Mouse (Mus musculus) stomach, embryonic 14.5 days (tissue): ENCODE measurements at regions not wholly inside any gene's neighbourhood (a gene's known extent, or its start where the extent isn't known, plus 50 kb on each side); places are given as distances from the start of the nearest gene placed in this dataset.
A peak's percentile ranks its signal among the peaks of the same experiment; 100 is the strongest.
"Not testable (repeated sequence)": the region's sequence is repeated elsewhere in the genome, so short reads cannot be mapped to it uniquely, and the experiment has no call there.

Experiments
- ATAC-seq: fragments of 200-750 bp; cut with Nextera tagmentation; 2 replicates; pipeline ENCODE4 v1.8.0; 2017; ENCODE audit warnings: low read depth, moderate TSS enrichment; ENCODE audit not compliant: insufficient number of reproducible peaks, insufficient read depth, low FRiP score
- H3K27ac ChIP-seq: fragments of 300-500 bp; sonication (generic); 2 replicates; pipeline ENCODE4 v1.5.1; 2014; ENCODE audit warnings: mild to moderate bottlenecking, low read length, moderate library complexity, mixed read lengths
- H3K27me3 ChIP-seq: fragments of 300-500 bp; sonication (generic); 2 replicates; pipeline ENCODE4 v1.6.1; 2014; ENCODE audit warnings: low read length, control low read depth, mixed read lengths; ENCODE audit not compliant: control insufficient read depth, insufficient read depth
- H3K36me3 ChIP-seq: fragments of 300-500 bp; sonication (generic); 2 replicates; pipeline ENCODE4 v1.6.1; 2014; ENCODE audit warnings: mild to moderate bottlenecking, control low read depth, low read length, moderate library complexity, mixed read lengths; ENCODE audit not compliant: control insufficient read depth, insufficient read depth
- H3K4me1 ChIP-seq: fragments of 300-500 bp; sonication (generic); 2 replicates; pipeline ENCODE4 v1.6.1; 2014; ENCODE audit warnings: low read length, control low read depth, mixed read lengths; ENCODE audit not compliant: control insufficient read depth, insufficient read depth
- H3K4me2 ChIP-seq: fragments of 300-500 bp; sonication (generic); replicated peaks from 2 replicates; pipeline ENCODE4 v1.6.1; 2014; ENCODE audit warnings: low read depth, low read length, control low read depth
- H3K4me3 ChIP-seq: fragments of 300-500 bp; sonication (generic); 2 replicates; pipeline ENCODE4 v1.5.1; 2014; ENCODE audit warnings: low read depth, low read length, control low read depth
- H3K9ac ChIP-seq: fragments of 300-500 bp; sonication (generic); replicated peaks from 2 replicates; pipeline ENCODE4 v1.6.1; 2014; ENCODE audit warnings: low read depth, mild to moderate bottlenecking, control low read depth, low read length, moderate library complexity, mixed read lengths
- H3K9me3 ChIP-seq: fragments of 300-500 bp; sonication (generic); 2 replicates; pipeline ENCODE4 v1.6.1; 2016; ENCODE audit warnings: low read depth, low read length, control low read depth; ENCODE audit not compliant: control insufficient read depth
- WGBS: fragments of 180-500 bp; shearing (Covaris S2); extraction: QIAGEN DNeasy Blood & Tissue Kit; methylation state at CpG from one replicate; pipeline ENCODE4 v1.1.7; 2014; 5-methylcytosine and 5-hydroxymethylcytosine counted together

- Histone ChIP-seq H3K27ac (no peak overlapping the region), H3K9me3 (no peaks in the 10 kb centered on the region), H3K4me2 (no peak overlapping the region), H3K27me3 (no peaks in the 10 kb centered on the region), H3K9ac (no peak overlapping the region), H3K36me3 (no peaks in the 10 kb centered on the region), H3K4me3 (no peak overlapping the region), H3K4me1 (no peaks in the 10 kb centered on the region)
- 73% methylated on average over 6 of the region's 6 CpGs for WGBS
- peak; percentile 42; the same call in 1 of the 2 replicates for ATAC-seq
These were observed 151.6 kb upstream of the Rhobtb1 start for GRCm38 (mm10) chr10:68999610-69000009.

DNA sequence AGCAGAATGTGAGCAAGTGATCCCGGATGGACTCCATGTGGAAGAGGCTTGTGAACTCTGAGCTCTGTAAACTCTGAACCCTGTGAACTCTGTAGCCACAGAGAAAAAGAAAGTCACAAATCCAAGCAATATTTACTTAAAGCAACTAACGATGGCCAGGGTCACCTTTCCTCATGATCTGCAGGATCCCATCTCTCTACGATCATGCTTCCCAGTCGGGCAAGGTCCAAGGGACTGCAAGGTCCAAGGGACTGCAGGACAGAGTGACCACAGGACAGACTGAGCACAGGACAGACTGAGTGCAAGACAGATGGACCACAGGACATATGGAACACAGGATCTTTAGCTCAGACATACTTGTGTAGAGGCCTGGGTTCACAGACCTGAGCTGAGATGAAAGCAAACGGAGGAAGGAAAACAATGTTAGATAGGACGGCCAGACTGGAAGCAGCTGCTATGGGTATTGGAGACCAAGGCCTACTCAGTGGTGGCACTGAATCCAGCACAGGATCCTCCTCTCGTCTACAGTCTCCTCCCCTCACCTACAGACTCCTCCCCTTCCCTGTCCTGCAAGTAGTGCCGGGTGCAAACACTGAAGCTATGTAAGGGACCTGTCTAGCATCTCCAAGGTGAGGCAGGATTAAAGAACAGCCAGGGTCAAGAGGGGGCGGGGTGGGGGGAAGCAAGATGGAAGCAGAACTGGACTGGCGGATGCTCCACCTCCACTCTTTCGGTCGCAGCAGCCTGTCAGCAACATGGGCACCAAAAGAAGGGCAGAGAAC is 149.4 kb upstream of the Rhobtb1 start:
- H3K36me3 ChIP-seq, result no peaks in the 10 kb centered on the region
- H3K27ac ChIP-seq, result no peak overlapping the region
- H3K9ac ChIP-seq, result no peak overlapping the region
- no peaks in the 10 kb centered on the region for H3K27me3 ChIP-seq
- WGBS, result 82% methylated on average over 12 of the region's 12 CpGs
- no peak overlapping the region for H3K4me2 ChIP-seq
- H3K4me3 ChIP-seq, result no peak overlapping the region
- H3K4me1 ChIP-seq, result no peaks in the 10 kb centered on the region
- no peak for ATAC-seq
- no peaks in the 10 kb centered on the region for H3K9me3 ChIP-seq

GRCm38 (mm10) chr10:69005199-69005872 is 145.9 kb upstream of the Rhobtb1 start:
- no peak overlapping the region for H3K4me2 ChIP-seq
- no peaks in the 10 kb centered on the region for H3K27me3 ChIP-seq
- H3K4me3 ChIP-seq, result no peak overlapping the region
- no peak overlapping the region for H3K9ac ChIP-seq
- H3K27ac ChIP-seq, result no peak overlapping the region
- H3K9me3 ChIP-seq, result no peaks in the 10 kb centered on the region
- WGBS, result 42% methylated on average over 9 of the region's 9 CpGs
- no peaks in the 10 kb centered on the region for H3K36me3 ChIP-seq
- no peak for ATAC-seq
- H3K4me1 ChIP-seq, result no peaks in the 10 kb centered on the region

DNA sequence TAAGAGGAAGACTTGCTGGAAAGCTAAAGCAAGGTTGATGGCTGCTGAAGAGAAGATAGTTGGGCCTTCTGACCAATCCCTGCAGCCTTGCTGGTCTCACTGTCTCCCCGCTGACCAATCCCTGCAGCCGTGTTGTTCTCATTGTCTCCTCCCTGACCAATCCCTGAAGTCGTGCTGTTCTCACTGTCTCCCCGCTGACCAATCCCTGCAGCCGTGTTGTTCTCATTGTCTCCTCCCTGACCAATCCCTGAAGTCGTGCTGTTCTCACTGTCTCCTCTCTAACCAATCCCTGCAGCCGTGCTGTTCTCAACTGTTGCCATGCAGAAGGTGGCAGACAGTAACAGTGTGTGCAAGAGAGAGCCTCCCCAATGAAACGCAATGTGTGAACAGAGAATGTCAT is 142.6 kb upstream of the Rhobtb1 start:
- H3K4me3 ChIP-seq, H3K36me3 ChIP-seq, H3K27me3 ChIP-seq, ATAC-seq, H3K9me3 ChIP-seq, H3K4me1 ChIP-seq, H3K9ac ChIP-seq, H3K27ac ChIP-seq, H3K4me2 ChIP-seq: not testable (repeated sequence)
- WGBS, result 90% methylated on average over 8 of the region's 8 CpGs

DNA sequence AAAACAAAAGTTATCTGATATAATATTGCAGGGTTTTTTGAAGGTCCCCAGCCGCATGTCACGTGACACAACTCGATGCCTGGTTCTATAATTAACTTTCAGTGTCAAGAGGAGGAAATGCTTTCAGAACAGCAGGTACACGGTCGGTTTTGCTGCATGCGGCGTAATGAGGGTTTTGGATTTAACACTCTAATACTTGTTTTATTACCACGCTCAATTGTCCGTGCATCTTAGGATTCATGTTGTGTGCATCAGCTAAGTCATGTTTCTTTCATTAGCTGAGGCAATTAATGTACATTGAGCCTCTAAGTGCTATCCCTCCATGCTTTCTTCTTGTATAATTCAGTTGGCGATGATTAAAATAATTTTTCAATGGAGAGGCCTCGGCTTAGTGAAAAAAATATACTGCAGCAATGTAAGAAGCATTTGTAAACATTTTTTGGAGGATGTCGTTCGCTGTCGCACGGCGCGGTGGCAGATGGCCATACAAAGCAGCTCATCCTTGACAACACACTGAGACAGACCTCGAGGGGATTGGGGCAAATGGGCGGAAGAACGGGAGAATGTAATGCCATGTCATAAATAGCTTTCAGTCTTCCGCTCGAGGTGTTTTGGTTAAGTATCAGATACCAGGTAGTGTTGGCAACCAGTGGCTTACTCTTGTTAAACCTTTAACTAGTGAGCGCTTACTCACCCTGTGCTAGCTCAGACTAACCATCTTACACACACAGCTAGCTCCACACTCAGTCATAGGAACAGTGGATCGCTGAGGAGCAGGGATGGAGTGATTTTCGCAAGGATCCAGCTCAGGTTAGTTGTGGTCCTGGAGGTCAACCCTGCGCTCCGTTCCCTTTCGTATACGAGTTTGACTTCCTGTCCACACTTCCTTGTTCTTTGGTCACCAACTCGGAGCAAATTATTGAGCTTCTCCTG is 130.2 kb upstream of the Rhobtb1 start:
- no peak overlapping the region for H3K9ac ChIP-seq
- no peak overlapping the region for H3K4me2 ChIP-seq
- WGBS, result 85% methylated on average over 30 of the region's 30 CpGs
- H3K4me3 ChIP-seq, result no peak overlapping the region
- no peak overlapping the region for H3K27ac ChIP-seq
- H3K9me3 ChIP-seq, result no peaks in the 10 kb centered on the region
- H3K27me3 ChIP-seq, result no peaks in the 10 kb centered on the region
- H3K4me1 ChIP-seq, result no peaks in the 10 kb centered on the region
- no peak for ATAC-seq
- no peaks in the 10 kb centered on the region for H3K36me3 ChIP-seq

- Histone ChIP-seq H3K9ac (no peak overlapping the region), H3K27ac (no peak overlapping the region), H3K9me3 (no peaks in the 10 kb centered on the region), H3K4me1 (no peaks in the 10 kb centered on the region), H3K4me2 (no peak overlapping the region), H3K4me3 (no peak overlapping the region), H3K36me3 (no peaks in the 10 kb centered on the region), H3K27me3 (no peaks in the 10 kb centered on the region)
- 70% methylated on average over 9 of the region's 9 CpGs for WGBS
- ATAC-seq, result no peak
These were observed 117.8 kb upstream of the Rhobtb1 start for GRCm38 (mm10) chr10:69033410-69033809.

DNA sequence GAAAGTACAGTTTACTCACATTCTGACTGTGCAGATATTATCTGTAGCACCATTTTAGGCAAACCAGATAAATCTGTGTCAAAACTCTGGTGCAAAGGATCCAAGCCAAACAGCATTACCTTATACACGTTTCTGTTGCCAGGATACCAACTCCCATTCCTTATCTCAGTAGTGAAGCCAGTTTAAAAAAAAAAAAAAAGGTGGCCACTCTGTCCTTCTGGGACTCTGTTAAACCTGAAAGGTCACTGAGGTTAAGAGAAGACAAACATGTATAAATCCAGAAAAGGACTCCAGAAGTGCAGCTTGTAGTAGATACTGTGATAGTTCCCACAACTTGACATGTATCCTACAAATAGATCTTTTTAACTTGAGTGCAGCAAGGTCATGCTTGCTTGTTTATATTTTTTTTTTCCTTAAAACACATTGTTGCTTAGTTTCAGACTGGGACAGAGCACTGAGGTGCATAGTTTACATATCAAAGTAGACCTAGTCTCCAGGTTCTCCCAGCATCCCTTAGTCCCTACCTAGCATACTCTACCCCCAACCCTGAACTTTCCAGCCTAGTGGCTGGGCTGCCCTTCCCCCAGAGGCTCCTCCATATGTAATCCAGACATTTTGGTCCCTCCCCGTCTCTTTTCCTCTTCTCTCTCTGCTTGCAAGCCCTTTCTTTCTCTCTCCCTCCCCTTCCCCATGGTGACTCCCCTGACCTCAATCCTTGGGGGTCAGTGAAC is 116.7 kb upstream of the Rhobtb1 start:
- Histone ChIP-seq H3K4me2 (no peak overlapping the region), H3K4me1 (no peaks in the 10 kb centered on the region), H3K9ac (no peak overlapping the region), H3K4me3 (no peak overlapping the region), H3K27ac (no peak overlapping the region), H3K9me3 (no peaks in the 10 kb centered on the region), H3K27me3 (no peaks in the 10 kb centered on the region), H3K36me3 (no peaks in the 10 kb centered on the region)
- 33% methylated on average over 2 of the region's 2 CpGs for WGBS
- ATAC-seq, result no peak

DNA sequence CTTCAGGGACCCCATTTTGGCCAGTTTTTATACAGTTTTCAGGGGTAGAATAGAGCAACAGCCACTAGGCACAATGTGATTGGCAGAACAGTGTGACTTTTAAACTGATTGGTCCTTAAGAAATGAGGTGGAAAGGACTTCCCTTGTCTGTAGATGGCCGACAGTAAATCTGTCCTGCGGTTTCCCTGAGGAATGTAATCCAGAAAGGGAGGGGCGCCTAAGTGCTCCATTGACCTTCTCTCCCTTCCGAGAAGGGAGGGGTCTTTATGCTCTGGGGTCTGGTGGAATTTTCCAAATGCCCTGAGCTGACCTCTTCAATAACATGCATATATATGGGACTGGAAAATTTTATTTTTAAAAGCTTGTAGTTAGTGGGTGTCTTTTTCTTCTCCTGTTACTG is 115.7 kb upstream of the Rhobtb1 start:
- H3K4me3 ChIP-seq, H3K27ac ChIP-seq, H3K4me2 ChIP-seq, H3K9me3 ChIP-seq, ATAC-seq, H3K4me1 ChIP-seq, H3K9ac ChIP-seq, H3K27me3 ChIP-seq, H3K36me3 ChIP-seq: not testable (repeated sequence)
- 74% methylated on average over 4 of the region's 4 CpGs for WGBS
